Comparison of ENCODE assay signal across 13 mouse cellular contexts in genomic region chr4:111327094-111327493, GRCm38 (mm10).
DNase-seq lines count a peak whose midpoint lies in the region; ATAC-seq and TF ChIP-seq lines count a peak whose summit lies in the region.
"Had no signal": no experiment of that assay in that cellular context is flagged by ENCODE, and none has a peak within 500 bp of the region (broad histone marks: within the 10 kb centered on the region; RNA-seq: fewer than 3 reads in every experiment).

No protein-coding gene starts in this region.

- H3K4me1 ChIP-seq in cerebellum, adult 2 months (ENCODE audit: control insufficient read depth, insufficient read depth, low read length): no peaks in the 10 kb centered on the region

- no peak overlapping the region for H3K4me3 ChIP-seq in cerebellum, adult 2 months (replicated peaks; ENCODE audit: insufficient read depth, low read depth, low read length)

- peak; percentile 1 to 6 for DNase-seq in cerebellum, adult 2 months
- peak; percentile 91 for DNase-seq in brain, adult 2 months (ENCODE audit: low read depth, low spot score)
- peak; percentile 33 for DNase-seq in layer of hippocampus, adult 9-10 months (ENCODE audit: low spot score)
- peak; percentile 59 to 67 for DNase-seq in right cerebral cortex, adult 2 months (ENCODE audit: low spot score in 2 of 2)
- no peak for DNase-seq in urinary bladder, postnatal 25 days (ENCODE audit: low spot score)
- DNase-seq in cerebellum, adult 18-20 months: no peak
- DNase-seq in adrenal gland, adult 8-10 months: no peak
- DNase-seq: adrenal gland, postnatal 25 days; cerebellum, adult 11 months; kidney, postnatal 14 days had no signal

- no peak for ATAC-seq in cerebellum, adult (ENCODE audit: insufficient number of reproducible peaks, low FRiP score, low TSS enrichment)
- ATAC-seq: midbrain, embryonic 16.5 days had no signal

- 78% methylated on average over 11 of the region's 11 CpGs for WGBS in cerebellum, adult 2 months

- no peak for TF ChIP-seq POLR2A in cerebellum, adult 2 months (IDR thresholded peaks at IDR 0.05; ENCODE audit: borderline replicate concordance, insufficient read depth, low read length)

- no peak for TF ChIP-seq CTCF in cerebellum, adult 2 months (IDR thresholded peaks at IDR 0.05; ENCODE audit: borderline replicate concordance, insufficient read depth, low read depth, low read length)

- no peaks in the 10 kb centered on the region for H3K27me3 ChIP-seq in cerebellum, adult 2 months (ENCODE audit: control insufficient read depth, insufficient read depth, low read length)

- H3K27ac ChIP-seq in cerebellum, adult 2 months (ENCODE audit: insufficient read depth, low read length): no peak overlapping the region
- H3K27ac ChIP-seq: stomach, postnatal 0 days had no signal

Comparison
In these comparisons a context has a peak if more than half of its experiments do, and no peak if none do; other contexts are left out.
1. DNase-seq: peak in cerebellum, adult 2 months (2 of 2), brain, adult 2 months (single experiment), layer of hippocampus, adult 9-10 months (single experiment) and right cerebral cortex, adult 2 months (2 of 2); none in urinary bladder, postnatal 25 days (single experiment), cerebellum, adult 18-20 months (0 of 2) and adrenal gland, adult 8-10 months (single experiment).